Mouse (Mus musculus) megakaryocyte progenitor cell, adult 5-6 weeks (primary cell): ENCODE measurements at regions not wholly inside any gene's neighbourhood (a gene's known extent, or its start where the extent isn't known, plus 50 kb on each side); places are given as distances from the start of the nearest gene placed in this dataset.

Source experiments
- ATAC-seq: replicated peaks from 2 replicates; pipeline ENCODE4 v1.8.0; 2016; ENCODE audit warnings: mild to moderate bottlenecking, moderate TSS enrichment, inconsistent platforms; ENCODE audit not compliant: poor library complexity

- no peak for ATAC-seq
These were observed 1521.9 kb upstream of the Gm6569 start for GRCm38 (mm10) chr15:72312417-72312816.

GRCm38 (mm10) chr15:72321528-72321927, 1512.8 kb upstream of the Gm6569 start:
- no peak for ATAC-seq

- ATAC-seq = no peak
These were observed 1512.2 kb upstream of the Gm6569 start for GRCm38 (mm10) chr15:72322127-72322526.

- ATAC-seq = no peak
These were observed 1511.2 kb upstream of the Gm6569 start for GRCm38 (mm10) chr15:72323158-72323557.

GRCm38 (mm10) chr15:72331262-72331661, 1503.1 kb upstream of the Gm6569 start:
- ATAC-seq = no peak

- no peak for ATAC-seq
These were observed 1499.9 kb upstream of the Gm6569 start for GRCm38 (mm10) chr15:72334497-72334896.

GRCm38 (mm10) chr15:72339629-72340028, 1494.7 kb upstream of the Gm6569 start:
- no peak for ATAC-seq

- no peak for ATAC-seq
These were observed 1492.4 kb upstream of the Gm6569 start for GRCm38 (mm10) chr15:72341991-72342390.

GRCm38 (mm10) chr15:72342504-72342903, 1491.9 kb upstream of the Gm6569 start:
- no peak for ATAC-seq

- no peak for ATAC-seq
These were observed 1490.6 kb upstream of the Gm6569 start for GRCm38 (mm10) chr15:72343794-72344193.

- no peak for ATAC-seq
These were observed 1481.0 kb upstream of the Gm6569 start for GRCm38 (mm10) chr15:72353371-72353770.

- no peak for ATAC-seq
These were observed 1478.7 kb upstream of the Gm6569 start for GRCm38 (mm10) chr15:72355626-72356025.

GRCm38 (mm10) chr15:72359636-72360035, 1474.7 kb upstream of the Gm6569 start:
- no peak for ATAC-seq

- ATAC-seq = no peak
These were observed 1474.3 kb upstream of the Gm6569 start for GRCm38 (mm10) chr15:72360049-72360448.

GRCm38 (mm10) chr15:72360463-72361030, 1473.8 kb upstream of the Gm6569 start:
- ATAC-seq = no peak

- no peak for ATAC-seq
These were observed 1461.3 kb upstream of the Gm6569 start for GRCm38 (mm10) chr15:72373041-72373440.

GRCm38 (mm10) chr15:72377201-72377600, 1457.2 kb upstream of the Gm6569 start:
- no peak for ATAC-seq

GRCm38 (mm10) chr15:72379291-72379690, 1455.1 kb upstream of the Gm6569 start:
- no peak for ATAC-seq

GRCm38 (mm10) chr15:72381164-72381563, 1453.2 kb upstream of the Gm6569 start:
- no peak for ATAC-seq

- ATAC-seq = no peak
These were observed 1452.6 kb upstream of the Gm6569 start for GRCm38 (mm10) chr15:72381744-72382143.

GRCm38 (mm10) chr15:72382521-72382920, 1451.8 kb upstream of the Gm6569 start:
- no peak for ATAC-seq

GRCm38 (mm10) chr15:72383062-72383461, 1451.3 kb upstream of the Gm6569 start:
- no peak for ATAC-seq

- ATAC-seq = no peak
These were observed 1450.9 kb upstream of the Gm6569 start for GRCm38 (mm10) chr15:72383470-72383869.
